Mouse (Mus musculus): ENCODE results near the gene Mettl3. TPM values are rescaled to one million over a fixed set of nuclear protein-coding genes. Genes with fewer than 3 reads are reported as not detected.
A peak's percentile ranks its signal among the peaks of the same experiment; 100 is the strongest.

The Mettl3 gene
- total and polyA plus RNA-seq, 3 experiments, result 15.7 to 20.4 (median 17.8) TPM

DNA sequence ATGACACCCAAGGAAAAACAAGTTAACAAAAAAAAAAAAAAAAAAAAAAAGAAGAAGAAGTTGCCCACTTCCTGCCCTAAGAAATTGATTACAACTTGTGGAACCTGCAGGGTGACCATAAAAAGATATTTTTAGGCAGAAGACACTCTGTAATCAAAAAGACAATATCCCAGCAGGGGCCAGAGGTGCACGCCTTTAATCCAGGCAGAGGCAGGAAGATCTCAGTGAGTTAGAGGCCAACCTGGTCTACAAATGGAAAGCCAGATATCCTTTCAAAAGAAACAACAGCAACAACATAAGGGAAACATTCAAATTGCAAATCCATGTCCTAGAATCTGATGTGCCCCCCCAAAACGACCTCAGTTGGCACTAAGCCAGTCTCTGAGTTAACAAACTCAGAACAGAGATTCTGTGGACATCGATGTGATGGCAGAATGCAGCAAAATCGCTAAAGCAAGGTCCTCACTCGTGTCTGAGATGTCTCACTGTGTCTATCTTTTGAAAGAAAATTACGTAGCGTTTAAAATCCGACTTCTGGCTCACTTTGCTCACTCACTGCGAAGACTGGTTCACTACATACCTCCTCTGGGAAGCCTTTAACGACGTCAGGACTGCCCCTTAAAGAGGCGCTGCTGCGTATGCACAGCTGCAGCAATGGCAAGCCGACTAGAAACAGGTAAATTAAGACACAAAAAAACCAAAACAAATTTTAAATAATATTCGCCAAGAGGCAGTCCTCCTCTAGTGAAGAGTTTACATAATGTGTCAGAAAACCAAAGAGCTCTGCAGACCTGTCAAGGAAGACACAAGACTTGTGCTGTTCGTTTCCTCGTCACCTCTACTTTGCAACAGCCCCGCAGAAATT lies 48.4 kb downstream of the Mettl3 start:
- DNase-seq, result no peak
- peaks cover 4% of the 10 kb centered on the region for H3K4me1 ChIP-seq (ENCODE audit: control insufficient read depth, insufficient read depth, low read length)
- H3K27ac ChIP-seq, result peak overlapping the region; percentile 86; the same call in 1 of the 2 replicates
- peaks cover 6% of the 10 kb centered on the region for H3K79me2 ChIP-seq (replicated peaks; ENCODE audit: control insufficient read depth, insufficient read depth, low read length)
- no peaks in the 10 kb centered on the region for H3K27me3 ChIP-seq (ENCODE audit: control insufficient read depth, insufficient read depth, low read length)
- intact Hi-C loops (cut with DNase I), result loop anchor here (1.0 to 5.0 kb wide), 3 partner anchors 8 to 59 kb away; partner anchors contain the start of gene Supt16
- peaks cover 6% of the 10 kb centered on the region for H3K36me3 ChIP-seq (ENCODE audit: control insufficient read depth, insufficient read depth, low read length)
- peak overlapping the region; percentile 85 for H3K9ac ChIP-seq (ENCODE audit: low read depth, low read length)
- TF ChIP-seq CTCF (IDR thresholded peaks at IDR 0.05) (no peak), EP300 (IDR thresholded peaks at IDR 0.05; ENCODE audit: insufficient read depth, low read depth, low read length) (no peak), POLR2A (IDR thresholded peaks at IDR 0.05; ENCODE audit: insufficient read depth, low read depth, low read length) (no peak)
- 4% methylated on average over 18 of the region's 18 CpGs for WGBS
- peak overlapping the region; percentile 92 for H3K4me3 ChIP-seq

DNA sequence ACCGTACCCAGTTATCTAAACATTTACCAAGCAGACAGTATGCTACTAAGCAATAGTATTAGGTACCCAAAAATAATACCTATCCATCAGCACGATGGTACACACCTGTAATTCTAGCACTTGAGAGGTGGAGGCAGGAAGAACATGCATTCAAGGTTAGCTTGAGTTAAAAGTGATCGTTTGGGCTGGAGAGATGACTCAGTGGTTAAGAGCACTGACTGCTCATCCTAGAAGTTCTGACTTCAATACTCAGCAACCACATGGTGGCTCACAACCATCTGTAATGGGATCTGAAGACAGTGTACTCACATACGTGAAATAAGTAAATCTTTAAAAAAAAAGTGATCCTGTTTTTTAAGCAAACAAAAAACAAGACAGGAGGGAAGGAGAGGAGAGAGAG lies 58.8 kb downstream of the Mettl3 start:
- TF ChIP-seq EP300 (IDR thresholded peaks at IDR 0.05; ENCODE audit: insufficient read depth, low read depth, low read length) (no peak), POLR2A (IDR thresholded peaks at IDR 0.05; ENCODE audit: insufficient read depth, low read depth, low read length) (no peak), CTCF (IDR thresholded peaks at IDR 0.05) (no peak)
- peaks cover 8% of the 10 kb centered on the region for H3K79me2 ChIP-seq (replicated peaks; ENCODE audit: control insufficient read depth, insufficient read depth, low read length)
- no peak overlapping the region for H3K27ac ChIP-seq
- H3K9ac ChIP-seq (ENCODE audit: low read depth, low read length), result no peak overlapping the region
- WGBS, result 76% methylated on average over 4 of the region's 4 CpGs
- no peak for DNase-seq
- peaks cover 4% of the 10 kb centered on the region for H3K36me3 ChIP-seq (ENCODE audit: control insufficient read depth, insufficient read depth, low read length)
- peaks cover 1% of the 10 kb centered on the region for H3K4me1 ChIP-seq (ENCODE audit: control insufficient read depth, insufficient read depth, low read length)
- no peaks in the 10 kb centered on the region for H3K27me3 ChIP-seq (ENCODE audit: control insufficient read depth, insufficient read depth, low read length)
- H3K4me3 ChIP-seq, result no peak overlapping the region
- intact Hi-C loops (cut with DNase I), result no loop called here

Other genes with a start within 250 kb of the Mettl3 start
- 100 to 1,000 TPM; 137 to 147 TPM for gene Hnrnpc, start 201.1 kb downstream of the Mettl3 start, total RNA-seq (2021)
- gene Hnrnpc, start 201.1 kb downstream of the Mettl3 start, polyA plus RNA-seq (2012; rRNA removed), result 70.7 and 140 TPM in 2 replicates
- gene Rpgrip1, start 194.4 kb downstream of the Mettl3 start, total RNA-seq (2021), result under 1 TPM; 0.16 to 0.23 TPM
- gene Rpgrip1, start 194.4 kb downstream of the Mettl3 start, polyA plus RNA-seq (2012; rRNA removed), result 0.59 and 0.98 TPM in 2 replicates
- 10 to 100 TPM; 23.9 to 24.7 TPM for gene Supt16, start 107.7 kb downstream of the Mettl3 start, total RNA-seq (2021)
- 5.3 and 8.8 TPM in 2 replicates for gene Supt16, start 107.7 kb downstream of the Mettl3 start, polyA plus RNA-seq (2012; rRNA removed)
- 10 to 100 TPM; 36.7 to 45.2 TPM for gene Chd8, start 47.3 kb downstream of the Mettl3 start, total RNA-seq (2021)
- gene Chd8, start 47.3 kb downstream of the Mettl3 start, polyA plus RNA-seq (2012; rRNA removed), result 14.3 and 21.0 TPM in 2 replicates
- 10 to 100 TPM; 32.8 to 37.5 TPM for gene Tox4, start 26.0 kb downstream of the Mettl3 start, total RNA-seq (2021)
- gene Tox4, start 26.0 kb downstream of the Mettl3 start, polyA plus RNA-seq (2012; rRNA removed), result 23.3 and 41.1 TPM in 2 replicates
- 1 to 10 TPM; 4.8 to 5.2 TPM for gene Rab2b, start 25.6 kb downstream of the Mettl3 start, total RNA-seq (2021)
- gene Rab2b, start 25.6 kb downstream of the Mettl3 start, polyA plus RNA-seq (2012; rRNA removed), result 6.9 and 10.1 TPM in 2 replicates
- gene Sall2, start 23.6 kb upstream of the Mettl3 start, total RNA-seq (2021), result 1 to 10 TPM in 1 of 2 experiments, under 1 TPM in 1; 0.98 to 2.0 TPM
- 1.6 and 2.3 TPM in 2 replicates for gene Sall2, start 23.6 kb upstream of the Mettl3 start, polyA plus RNA-seq (2012; rRNA removed)
- not detected for gene Olfr1513, start 51.3 kb upstream of the Mettl3 start, total RNA-seq (2021)
- not detected in 2 replicates for gene Olfr1513, start 51.3 kb upstream of the Mettl3 start, polyA plus RNA-seq (2012; rRNA removed)
- not detected for gene Olfr1512, start 74.0 kb upstream of the Mettl3 start, total RNA-seq (2021)
- gene Olfr1512, start 74.0 kb upstream of the Mettl3 start, polyA plus RNA-seq (2012; rRNA removed), result not detected in 2 replicates
- not detected for gene Olfr1511, start 92.3 kb upstream of the Mettl3 start, total RNA-seq (2021)
- not detected in 2 replicates for gene Olfr1511, start 92.3 kb upstream of the Mettl3 start, polyA plus RNA-seq (2012; rRNA removed)
- gene Olfr1510, start 109.2 kb upstream of the Mettl3 start, total RNA-seq (2021), result not detected
- gene Olfr1510, start 109.2 kb upstream of the Mettl3 start, polyA plus RNA-seq (2012; rRNA removed), result not detected in 2 replicates
- gene Olfr1509, start 137.9 kb upstream of the Mettl3 start, total RNA-seq (2021), result not detected
- not detected in 2 replicates for gene Olfr1509, start 137.9 kb upstream of the Mettl3 start, polyA plus RNA-seq (2012; rRNA removed)
- gene Olfr1508, start 162.4 kb upstream of the Mettl3 start, total RNA-seq (2021), result not detected
- gene Olfr1508, start 162.4 kb upstream of the Mettl3 start, polyA plus RNA-seq (2012; rRNA removed), result not detected in 2 replicates
- not detected for gene Olfr1507, start 190.6 kb upstream of the Mettl3 start, total RNA-seq (2021)
- gene Olfr1507, start 190.6 kb upstream of the Mettl3 start, polyA plus RNA-seq (2012; rRNA removed), result not detected in 2 replicates

Data from heart, adult 2 months (tissue).